Mouse (Mus musculus) hindbrain, postnatal 0 days (tissue): ENCODE data around the gene 1700008O03Rik. TPM values are rescaled to one million over a fixed set of nuclear protein-coding genes. Genes with fewer than 3 reads are reported as not detected.

Source experiments
- ATAC-seq: fragments of 200-750 bp; cut with Nextera tagmentation; 2 replicates; pipeline ENCODE4 v1.8.0; 2017; ENCODE audit warnings: mild to moderate bottlenecking, moderate TSS enrichment, moderate library complexity
- DNase-seq: peaks from one replicate; pipeline ENCODE4 v3.0.0-alpha.2; 2015; ENCODE audit warnings: low spot score
- H3K27ac ChIP-seq: fragments of 300-500 bp; sonication (generic); 2 replicates; pipeline ENCODE4 v1.5.1; 2014; ENCODE audit warnings: mild to moderate bottlenecking
- H3K27me3 ChIP-seq: fragments of 300-500 bp; sonication (generic); 2 replicates; pipeline ENCODE4 v1.6.1; 2014; ENCODE audit warnings: low read length, mixed read lengths; ENCODE audit not compliant: insufficient read depth
- H3K36me3 ChIP-seq: fragments of 300-500 bp; sonication (generic); 2 replicates; pipeline ENCODE4 v1.6.1; 2014; ENCODE audit warnings: low read length, mixed read lengths; ENCODE audit not compliant: insufficient read depth
- H3K4me1 ChIP-seq: fragments of 300-500 bp; sonication (generic); 2 replicates; pipeline ENCODE4 v1.6.1; 2014; ENCODE audit warnings: antibody characterized with exemption, low read length, mixed read lengths; ENCODE audit not compliant: insufficient read depth
- H3K4me2 ChIP-seq: fragments of 300-500 bp; sonication (generic); 2 replicates; pipeline ENCODE4 v1.6.1; 2014; ENCODE audit warnings: low read depth, mild to moderate bottlenecking, low read length, moderate library complexity, mixed read lengths
- H3K4me3 ChIP-seq: fragments of 300-500 bp; sonication (generic); 2 replicates; pipeline ENCODE4 v1.5.1; 2014; ENCODE audit warnings: low read length
- H3K9ac ChIP-seq: fragments of 300-500 bp; sonication (generic); replicated peaks from 2 replicates; pipeline ENCODE4 v1.6.1; 2014; ENCODE audit warnings: mild to moderate bottlenecking, low read length, moderate library complexity, mixed read lengths
- H3K9me3 ChIP-seq: fragments of 300-500 bp; sonication (generic); 2 replicates; pipeline ENCODE4 v1.6.1; 2016; ENCODE audit warnings: low read length, mixed read lengths
- CTCF ChIP-seq: IDR thresholded peaks from 2 replicates; pipeline ENCODE4 v1.5.1; 2016; ENCODE audit warnings: antibody characterized with exemption, control low read depth, low read depth
- WGBS: fragments of 180-500 bp; shearing (Covaris S2); extraction: QIAGEN DNeasy Blood & Tissue Kit; methylation state at CpG from one replicate; pipeline ENCODE4 v1.1.7; 2014; 5-methylcytosine and 5-hydroxymethylcytosine counted together
- polyA plus RNA-seq: library from polyadenylated mRNA; unstranded; fragments of >200 nt; fragmentation: Nextera tagmentation; extraction: Ambion mirVana; gene quantifications from 2 replicates; pipeline ENCODE4 v1.2.1, GENCODE M21; 2015
- total RNA-seq: library from RNA; depleted of rRNA; stranded (reverse); fragments of >200 nt; gene quantifications from 2 replicates; pipeline ENCODE4 v1.2.3, GENCODE M21; 2014

Gene 1700008O03Rik
- total and polyA plus RNA-seq, 2 experiments from 2014 or later = 1.4 to 3.3 TPM

DNA sequence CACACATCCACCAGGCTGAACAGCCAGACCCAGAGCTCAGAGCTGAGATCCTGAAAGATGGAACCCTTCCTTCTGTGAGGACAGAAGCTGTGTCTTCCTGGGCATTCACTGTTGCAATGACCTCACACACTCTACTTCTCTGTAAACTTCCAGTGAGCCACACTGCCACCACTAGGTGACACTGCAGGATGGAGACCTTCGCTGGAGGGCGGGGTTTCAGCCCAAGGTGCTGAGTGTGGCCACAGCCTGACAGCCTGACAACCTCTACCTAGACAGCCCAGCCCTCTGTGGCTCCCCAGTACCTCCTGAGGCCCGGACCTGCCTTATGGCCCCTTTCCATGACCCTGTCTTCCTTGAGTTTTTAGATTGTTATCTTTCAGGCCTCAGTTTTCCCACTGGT is 12.9 kb upstream of the 1700008O03Rik start:
- DNase-seq = peak; percentile 65
- H3K4me2 ChIP-seq = no peak overlapping the region
- H3K9ac ChIP-seq = no peak overlapping the region
- H3K4me1 ChIP-seq = no peaks in the 10 kb centered on the region
- H3K4me3 ChIP-seq = no peak overlapping the region
- peak; percentile 80 for TF ChIP-seq CTCF
- no peaks in the 10 kb centered on the region for H3K27me3 ChIP-seq
- H3K27ac ChIP-seq = no peak overlapping the region
- H3K36me3 ChIP-seq = no peaks in the 10 kb centered on the region
- no peaks in the 10 kb centered on the region for H3K9me3 ChIP-seq
- peak; percentile 57 for ATAC-seq
- WGBS = 14% methylated on average over 3 of the region's 3 CpGs

DNA sequence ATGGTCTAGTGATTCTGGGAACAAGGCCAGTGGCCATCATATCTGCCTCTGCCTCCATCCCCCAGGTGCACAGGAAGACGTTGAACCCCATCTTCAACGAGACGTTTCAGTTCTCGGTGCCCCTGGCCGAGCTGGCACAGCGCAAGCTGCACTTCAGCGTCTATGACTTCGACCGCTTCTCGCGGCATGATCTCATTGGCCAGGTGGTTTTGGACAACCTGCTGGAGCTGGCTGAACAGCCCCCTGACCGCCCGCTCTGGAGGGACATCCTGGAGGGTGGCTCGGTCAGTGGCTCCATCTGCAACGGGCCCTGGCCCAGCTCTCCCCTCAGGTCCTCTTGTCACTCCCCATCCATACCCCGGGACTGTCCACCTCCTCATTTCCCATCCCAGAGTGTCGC is 7.7 kb upstream of the 1700008O03Rik start:
- ATAC-seq (no peak), DNase-seq (no peak)
- Histone ChIP-seq H3K4me3 (no peak overlapping the region), H3K4me2 (no peak overlapping the region), H3K27me3 (no peaks in the 10 kb centered on the region), H3K27ac (no peak overlapping the region), H3K9me3 (no peaks in the 10 kb centered on the region), H3K36me3 (no peaks in the 10 kb centered on the region), H3K4me1 (no peaks in the 10 kb centered on the region), H3K9ac (no peak overlapping the region)
- 88% methylated on average over 17 of the region's 17 CpGs for WGBS
- no peak for TF ChIP-seq CTCF

DNA sequence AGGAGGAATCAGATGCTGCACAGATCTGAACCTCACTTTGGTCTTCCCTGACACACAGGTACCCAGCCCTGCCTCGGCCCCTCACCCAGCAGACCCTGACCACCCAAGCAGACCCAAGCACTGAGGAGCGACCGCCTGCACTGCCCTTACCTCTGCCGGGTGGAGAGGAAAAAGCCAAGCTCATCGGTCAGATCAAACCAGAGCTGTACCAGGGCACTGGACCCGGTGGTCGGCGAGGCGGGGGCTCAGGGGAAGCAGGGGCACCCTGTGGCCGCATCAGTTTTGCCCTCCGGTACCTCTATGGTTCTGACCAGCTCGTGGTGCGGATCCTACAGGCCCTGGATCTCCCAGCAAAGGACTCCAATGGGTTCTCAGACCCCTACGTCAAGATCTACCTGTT is 6.7 kb upstream of the 1700008O03Rik start:
- ATAC-seq = no peak
- H3K9me3 ChIP-seq = no peaks in the 10 kb centered on the region
- no peak overlapping the region for H3K4me2 ChIP-seq
- DNase-seq = no peak
- no peak for TF ChIP-seq CTCF
- no peak overlapping the region for H3K27ac ChIP-seq
- no peaks in the 10 kb centered on the region for H3K4me1 ChIP-seq
- no peak overlapping the region for H3K4me3 ChIP-seq
- no peak overlapping the region for H3K9ac ChIP-seq
- no peaks in the 10 kb centered on the region for H3K36me3 ChIP-seq
- WGBS = 90% methylated on average over 13 of the region's 14 CpGs
- H3K27me3 ChIP-seq = no peaks in the 10 kb centered on the region

DNA sequence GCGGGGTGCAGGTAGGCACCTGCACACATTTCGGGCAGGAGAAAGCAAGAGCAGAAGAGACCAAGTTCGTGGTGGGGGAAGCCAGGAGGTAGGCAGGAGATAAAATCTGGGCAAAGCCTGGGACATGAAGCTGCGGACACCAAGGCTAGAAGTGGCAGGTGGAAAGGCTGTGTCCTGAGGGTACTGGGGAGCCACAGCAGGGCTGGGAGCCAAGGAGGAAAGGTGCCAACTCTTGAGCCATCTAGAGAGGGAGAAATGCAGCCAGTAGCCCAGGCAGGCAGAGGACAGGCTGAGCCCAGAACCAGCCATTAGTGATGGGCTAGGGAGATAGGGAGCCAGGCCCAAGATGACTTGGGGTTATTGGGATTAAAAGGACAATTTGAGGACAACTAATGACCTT is 6.2 kb upstream of the 1700008O03Rik start:
- no peaks in the 10 kb centered on the region for H3K27me3 ChIP-seq
- peak; percentile 28 for DNase-seq
- no peak overlapping the region for H3K4me3 ChIP-seq
- no peak overlapping the region for H3K9ac ChIP-seq
- WGBS = 82% methylated on average over 4 of the region's 4 CpGs
- no peak for ATAC-seq
- H3K4me2 ChIP-seq = no peak overlapping the region
- no peak for TF ChIP-seq CTCF
- H3K36me3 ChIP-seq = no peaks in the 10 kb centered on the region
- no peak overlapping the region for H3K27ac ChIP-seq
- H3K4me1 ChIP-seq = no peaks in the 10 kb centered on the region
- H3K9me3 ChIP-seq = no peaks in the 10 kb centered on the region

DNA sequence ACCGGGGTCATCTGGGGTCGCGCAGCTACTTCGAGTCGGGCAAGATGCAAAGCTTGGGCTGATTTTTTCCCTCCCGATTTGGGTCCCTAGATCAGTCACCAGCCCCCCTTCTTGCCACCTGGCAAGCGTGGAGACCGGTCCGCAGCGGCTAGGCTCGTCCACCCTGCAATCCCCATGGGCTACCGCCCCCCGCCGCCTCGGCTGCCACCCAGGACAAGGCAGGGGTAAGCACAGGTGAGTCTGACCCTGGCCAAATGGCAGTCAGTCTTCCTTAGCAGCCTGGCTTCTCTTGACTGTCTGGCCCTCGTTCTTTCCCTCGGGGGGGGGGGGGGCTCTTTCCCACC is 932 bp downstream of the 1700008O03Rik start:
- 0% methylated on average over 17 of the region's 17 CpGs for WGBS
- H3K36me3 ChIP-seq = no peaks in the 10 kb centered on the region
- H3K4me3 ChIP-seq = peak overlapping the region; percentile 59
- no peak for TF ChIP-seq CTCF
- H3K4me1 ChIP-seq = no peaks in the 10 kb centered on the region
- H3K27ac ChIP-seq = peak overlapping the region; percentile 83
- peak overlapping the region; percentile 72 for H3K9ac ChIP-seq
- DNase-seq (no peak), ATAC-seq (peak; percentile 57)
- no peaks in the 10 kb centered on the region for H3K27me3 ChIP-seq
- no peaks in the 10 kb centered on the region for H3K9me3 ChIP-seq
- H3K4me2 ChIP-seq = peak overlapping the region; percentile 94

DNA sequence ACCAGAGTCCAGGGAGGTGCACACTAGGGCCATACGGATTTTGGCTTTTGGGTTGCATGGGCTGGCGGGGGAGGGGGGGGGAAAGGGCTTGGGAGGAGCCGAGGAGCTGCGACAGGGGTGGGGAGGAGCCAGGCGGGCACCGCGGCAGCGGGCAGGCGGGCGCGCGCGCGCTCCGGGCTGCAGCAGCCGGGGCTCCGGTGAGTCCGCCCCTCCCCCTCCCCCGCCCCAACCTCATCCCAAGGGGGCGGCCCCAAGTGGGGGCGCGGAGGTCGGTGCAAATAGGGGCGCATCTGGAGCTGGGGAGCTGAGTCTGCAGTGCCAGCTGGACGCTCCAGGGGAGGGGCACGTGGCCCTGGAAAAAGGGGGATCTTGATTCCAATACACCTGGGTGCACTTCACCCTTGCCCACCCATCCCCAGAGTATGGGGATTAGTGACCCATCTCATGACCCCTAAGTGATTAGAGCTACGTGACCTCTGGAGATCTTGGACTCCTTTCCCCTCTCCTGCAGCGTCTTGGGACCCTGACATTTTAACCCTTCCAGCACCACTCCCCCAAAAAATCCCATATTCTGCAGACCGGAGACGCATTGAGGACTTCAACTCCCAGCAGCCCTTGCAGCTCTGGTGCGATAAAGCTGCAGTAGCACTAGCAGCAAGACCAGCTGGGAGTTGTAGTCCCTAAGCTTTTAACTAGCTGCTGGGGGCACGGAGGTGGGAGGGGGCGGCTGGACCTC is 1.5 kb downstream of the 1700008O03Rik start, which contains the start of gene Syt3:
Gene Syt3, plus strand, starts transcription at position 123 of the 736 bp plus-strand sequence.
- Histone ChIP-seq H3K27ac (peak within 1 kb of the TSS; percentile 83), H3K27me3 (no peaks in the 10 kb centered on the region), H3K36me3 (no peaks in the 10 kb centered on the region), H3K9me3 (no peaks in the 10 kb centered on the region), H3K9ac (peak within 1 kb of the TSS; percentile 72), H3K4me1 (no peaks in the 10 kb centered on the region), H3K4me3 (peak within 1 kb of the TSS; percentile 59), H3K4me2 (peak within 1 kb of the TSS; percentile 94)
- peak; percentile 87 for ATAC-seq
- TF ChIP-seq CTCF = no peak
- under 1% methylated on average over 19 of the region's 33 CpGs for WGBS
- peak; percentile 91 for DNase-seq

DNA sequence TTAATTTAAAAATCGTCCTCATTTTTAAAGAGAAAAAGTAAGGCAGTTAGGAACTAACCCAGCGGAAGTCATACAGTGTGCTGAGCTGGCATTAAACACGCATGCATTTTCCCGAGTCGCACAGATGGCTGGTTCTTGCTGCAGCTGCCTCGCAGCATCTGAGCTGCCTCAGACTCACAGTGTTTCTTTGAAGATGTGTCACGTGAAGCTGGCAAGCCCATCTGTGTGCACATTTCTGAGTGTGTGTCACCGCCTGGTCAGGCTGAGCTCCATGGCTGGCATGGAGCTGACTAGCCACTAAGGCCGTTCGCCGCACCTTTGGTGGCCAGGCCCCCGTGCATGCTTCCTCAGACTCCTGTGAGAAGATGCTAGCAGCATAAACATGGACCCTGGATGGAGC is 3.1 kb downstream of the 1700008O03Rik start:
- Histone ChIP-seq H3K27me3 (no peaks in the 10 kb centered on the region), H3K4me1 (no peaks in the 10 kb centered on the region), H3K9ac (no peak overlapping the region), H3K9me3 (no peaks in the 10 kb centered on the region), H3K27ac (peak overlapping the region; percentile 71), H3K36me3 (no peaks in the 10 kb centered on the region), H3K4me2 (no peak overlapping the region), H3K4me3 (no peak overlapping the region)
- DNase-seq = peak; percentile 86
- WGBS = 40% methylated on average over 12 of the region's 12 CpGs
- ATAC-seq = peak; percentile 55
- TF ChIP-seq CTCF = no peak
